Mouse (Mus musculus) cerebellum, adult 2 months (tissue): Measurements from ENCODE around the gene Magoh.

Experiments used
- CTCF ChIP-seq: fragments of 200-500 bp; IDR thresholded peaks from 2 replicates; pipeline ENCODE4 v1.5.1; 2011; ENCODE audit warnings: low read depth, mild to moderate bottlenecking, control low read depth, low read length, moderate library complexity, borderline replicate concordance; ENCODE audit not compliant: insufficient read depth
- POLR2A ChIP-seq: fragments of 200-500 bp; IDR thresholded peaks from 2 replicates; pipeline ENCODE4 v1.6.1; 2011; ENCODE audit warnings: low read length, control low read depth, borderline replicate concordance; ENCODE audit not compliant: insufficient read depth

- no peak for TF ChIP-seq POLR2A
- no peak for TF ChIP-seq CTCF
Observed at GRCm38 (mm10) chr4:107920336-107920735, 40.8 kb downstream of the Magoh start.
